Mouse (Mus musculus) MEL (cell line): ENCODE measurements around the gene Med24.

ENCODE experiments used
- CTCF ChIP-seq, 3 experiments: IDR thresholded peaks in 2 of 3; conservative IDR thresholded peaks in 1 of 3; 2 replicates each; pipeline ENCODE4 v1.5.1; 2011 to 2012; ENCODE audit warnings: low read length in 3 of 3, low read depth in 2 of 3, mild to moderate bottlenecking in 2 of 3, improper control_type of control experiment in 1 of 3, inconsistent platforms in 1 of 3, mixed read lengths in 1 of 3, moderate library complexity in 1 of 3; ENCODE audit not compliant: control insufficient read depth in 1 of 3, insufficient read depth in 1 of 3, poor library complexity in 1 of 3, severe bottlenecking in 1 of 3
- EP300 ChIP-seq, 2 experiments: IDR thresholded peaks; 2 replicates each; pipeline ENCODE4 v1.6.1; 2011; ENCODE audit warnings: improper control_type of control experiment in 2 of 2, low read length in 2 of 2, low read depth in 1 of 2, mild to moderate bottlenecking in 1 of 2
- POLR2A ChIP-seq, 2 experiments: IDR thresholded peaks; 2 replicates each; pipeline ENCODE4 v1.6.1; 2011 to 2012; ENCODE audit warnings: low read length in 2 of 2, mild to moderate bottlenecking in 2 of 2, control low read depth in 1 of 2, improper control_type of control experiment in 1 of 2, low read depth in 1 of 2, moderate library complexity in 1 of 2; ENCODE audit not compliant: control insufficient read depth in 1 of 2, insufficient read depth in 1 of 2, poor library complexity in 1 of 2
- RAD21 ChIP-seq: IDR thresholded peaks from 2 replicates; pipeline ENCODE4 v1.6.1; 2011; ENCODE audit warnings: mild to moderate bottlenecking, low read depth, low read length, improper control_type of control experiment

DNA sequence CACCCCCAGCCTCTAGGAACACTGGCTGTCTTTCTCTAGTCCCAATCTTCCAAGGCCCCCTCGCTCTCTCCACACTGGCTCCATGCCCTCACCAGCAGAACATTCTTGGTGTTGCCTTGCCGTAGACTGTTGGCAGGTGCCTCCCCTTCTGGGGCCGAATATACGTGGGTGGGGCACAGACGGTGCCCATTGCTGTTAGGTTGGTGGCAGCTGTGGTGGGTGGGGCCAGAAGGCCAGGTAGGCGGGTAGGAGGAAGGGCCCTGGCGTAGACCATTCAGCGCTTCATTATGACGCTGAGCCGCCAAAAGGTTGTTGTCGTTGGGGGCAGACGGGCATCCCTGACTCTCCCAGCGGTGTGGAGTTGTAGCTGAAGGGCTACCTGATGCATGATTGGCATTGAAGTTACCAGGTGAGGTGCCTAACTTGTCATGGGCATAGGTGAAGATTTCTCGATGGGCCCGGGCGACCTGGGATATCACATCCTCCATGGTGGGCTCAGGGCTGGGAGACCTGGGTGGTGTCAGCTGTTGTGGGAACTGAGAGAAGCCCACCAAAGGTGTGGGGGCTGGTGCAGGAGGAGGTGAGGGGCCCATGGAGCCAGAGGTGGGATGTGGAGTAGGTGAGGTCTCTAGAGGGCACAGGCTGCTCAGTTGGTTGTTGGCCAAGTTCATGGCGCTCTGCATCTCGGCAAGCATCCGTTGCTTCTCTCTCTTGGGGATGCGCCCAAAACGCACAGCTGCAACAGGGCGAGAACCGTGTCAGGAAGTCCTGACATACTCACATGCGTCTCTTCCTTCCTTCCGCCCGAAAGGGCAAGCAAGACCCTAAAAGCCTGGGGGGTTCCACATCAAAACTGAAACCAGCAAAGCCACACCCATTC is 41.1 kb upstream of the Med24 start:
- no peak for TF ChIP-seq POLR2A (IDR thresholded peaks at IDR 0.05; ENCODE audit: control insufficient read depth in 1 of 2, insufficient read depth in 1 of 2, low read depth in 1 of 2, low read length in 2 of 2, poor library complexity in 1 of 2)
- TF ChIP-seq CTCF (IDR thresholded peaks at IDR 0.05 in 2 of 3, conservative IDR thresholded peaks at IDR 0.05 in 1 of 3; ENCODE audit: control insufficient read depth in 1 of 3, insufficient read depth in 1 of 3, low read depth in 2 of 3, low read length in 3 of 3, poor library complexity in 1 of 3, severe bottlenecking in 1 of 3): no peak
- no peak for TF ChIP-seq RAD21
- no peak for TF ChIP-seq EP300 (IDR thresholded peaks at IDR 0.05; ENCODE audit: low read depth in 1 of 2, low read length in 2 of 2)
